Mouse (Mus musculus): ENCODE results near the gene Gpatch3.
A peak's percentile ranks its signal among the peaks of the same experiment; 100 is the strongest.

The Gpatch3 gene

DNA sequence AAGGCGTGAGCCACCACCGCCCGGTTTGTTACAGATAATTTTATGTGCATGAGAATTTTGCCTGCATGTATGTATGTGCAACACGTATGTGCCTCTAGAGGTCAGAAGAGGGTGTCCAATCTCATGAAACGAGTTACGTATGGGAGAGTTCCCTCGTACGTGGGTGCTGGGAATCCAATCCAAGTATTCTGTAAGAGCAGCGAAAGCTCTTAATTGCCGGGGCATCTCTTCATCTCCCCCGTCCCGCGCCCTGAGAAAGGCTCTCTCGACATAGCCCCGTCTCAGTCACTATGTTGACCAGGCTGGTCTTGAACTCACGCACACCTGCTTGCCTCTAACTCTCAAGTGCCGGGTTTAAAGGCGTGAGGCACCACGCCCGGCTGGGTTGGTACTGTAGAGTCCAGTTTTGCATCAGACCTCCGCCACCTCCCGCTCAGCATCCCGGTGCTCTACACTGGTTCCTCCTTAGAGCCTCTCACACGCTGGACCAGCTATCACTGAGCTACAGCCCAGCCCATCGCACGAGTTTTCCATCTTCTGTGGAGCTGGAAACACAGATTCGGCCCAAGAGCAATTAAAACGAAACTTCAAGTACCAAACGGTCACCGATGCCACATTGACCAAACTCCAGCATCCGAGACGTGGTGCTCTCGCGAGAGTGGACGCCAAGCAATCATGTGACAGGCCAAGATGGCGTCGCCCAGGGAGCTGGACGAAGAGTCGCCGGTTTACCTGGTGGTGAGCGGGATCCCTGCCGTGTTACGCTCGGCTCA, at the start of gene Gpatch3:
Gene Gpatch3, plus strand, starts transcription at position 676 of the 773 bp plus-strand sequence.
- peak; percentile 93 for DNase-seq (ENCODE audit: low spot score)

DNA sequence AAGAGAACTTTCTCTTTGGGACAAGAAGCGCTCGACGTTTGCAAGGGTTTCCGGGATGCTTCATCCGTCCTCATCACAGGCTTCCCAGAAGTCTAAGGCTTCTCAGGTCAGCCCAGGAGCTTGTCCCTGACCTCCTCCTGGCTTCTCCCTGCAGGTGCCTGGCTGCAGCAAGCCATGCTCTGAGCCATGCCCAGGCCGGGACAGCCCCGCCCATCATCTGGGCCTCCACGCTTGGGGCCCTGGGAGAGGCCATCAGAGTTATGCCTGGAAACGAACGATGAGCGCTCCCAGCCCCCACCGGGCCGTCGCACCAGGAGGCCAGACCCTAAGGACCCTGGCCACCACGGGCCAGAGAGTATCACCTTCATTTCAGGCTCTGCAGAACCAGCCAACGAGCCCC, 46.8 kb upstream of the Gpatch3 start:
- DNase-seq (ENCODE audit: low spot score) = no peak

GRCm38 (mm10) chr4:133532777-133533176, 41.8 kb upstream of the Gpatch3 start:
- DNase-seq (ENCODE audit: low spot score) = no peak

- no peak for DNase-seq (ENCODE audit: low spot score)
Measured at GRCm38 (mm10) chr4:133536081-133536480, 38.5 kb upstream of the Gpatch3 start.

DNA sequence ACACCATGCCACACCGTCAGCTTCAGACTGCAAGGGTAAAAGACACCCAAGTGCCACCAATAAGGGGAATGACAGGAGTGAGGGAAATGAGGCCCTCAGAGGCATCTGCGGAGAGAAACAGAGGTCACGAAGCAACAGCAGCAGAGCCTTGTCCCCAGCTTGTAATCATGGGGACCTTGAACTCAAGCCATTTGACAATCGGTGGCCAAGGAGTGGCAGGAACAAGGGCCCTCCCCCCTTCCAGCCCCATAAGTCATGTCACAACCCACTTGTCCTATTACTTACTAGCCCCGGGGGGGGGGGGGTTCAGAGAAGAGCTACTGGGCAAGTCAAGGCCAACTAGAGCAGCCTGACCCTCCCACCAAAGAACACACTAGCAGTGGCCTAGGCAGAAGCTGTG, 37.9 kb upstream of the Gpatch3 start:
- DNase-seq (ENCODE audit: low spot score) = no peak

DNA sequence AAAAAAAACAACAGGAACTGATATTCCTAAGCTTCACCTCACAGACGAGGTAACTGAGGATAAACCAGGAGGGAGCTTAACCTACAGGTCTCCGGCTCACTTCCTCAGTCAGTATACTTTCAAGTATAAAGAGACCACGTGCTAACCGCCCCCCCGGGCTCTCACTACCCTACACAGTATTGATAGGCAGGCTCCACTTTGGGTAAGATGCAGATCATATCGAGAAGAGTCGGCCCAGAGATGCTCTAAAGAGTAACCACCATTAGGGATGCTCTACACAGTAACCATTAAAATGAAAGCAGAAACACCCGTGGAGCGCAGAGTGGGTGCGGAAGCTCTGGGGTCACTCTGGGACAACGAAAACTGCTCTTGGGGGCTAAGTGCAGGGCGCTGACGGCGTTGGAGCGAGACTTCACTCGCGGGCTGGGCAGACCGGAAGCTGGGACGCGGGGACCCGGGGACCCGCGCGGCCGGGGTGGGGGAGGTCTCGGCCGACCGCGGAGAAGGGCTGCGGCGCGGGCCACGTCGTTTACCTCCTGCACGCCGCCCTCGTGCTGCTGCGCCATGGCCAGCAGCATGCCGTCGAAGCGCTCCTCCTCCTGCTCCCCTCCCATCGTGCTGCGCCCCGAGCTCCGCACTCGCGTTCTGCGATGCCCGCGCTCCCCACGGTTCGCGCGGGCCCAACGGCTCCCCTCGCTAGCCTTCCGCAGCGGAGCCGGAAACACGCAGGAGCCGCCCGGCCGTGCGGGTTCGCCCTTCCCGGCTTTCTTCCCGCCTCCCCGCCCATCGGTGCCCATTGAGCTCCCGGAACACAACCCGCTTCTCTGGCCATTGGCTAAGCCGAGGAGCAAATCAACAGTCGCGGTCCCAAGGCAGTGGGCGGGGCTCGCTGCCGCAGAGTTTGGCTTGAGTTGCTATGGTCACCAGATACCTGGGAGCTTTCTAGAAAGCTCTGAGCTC, 29.0 kb upstream of the Gpatch3 start, which contains the start of gene Nudc:
Gene Nudc, minus strand, starts transcription at position 725 of the 960 bp plus-strand sequence.
- DNase-seq (ENCODE audit: low spot score) = peak; percentile 96

GRCm38 (mm10) chr4:133552029-133552428, 22.5 kb upstream of the Gpatch3 start:
- no peak for DNase-seq (ENCODE audit: low spot score)

- no peak for DNase-seq (ENCODE audit: low spot score)
Measured at GRCm38 (mm10) chr4:133552768-133553447, 21.6 kb upstream of the Gpatch3 start, which contains the start of gene Nr0b2. Gene Nr0b2, plus strand, starts transcription at chr4:133553376.

DNA sequence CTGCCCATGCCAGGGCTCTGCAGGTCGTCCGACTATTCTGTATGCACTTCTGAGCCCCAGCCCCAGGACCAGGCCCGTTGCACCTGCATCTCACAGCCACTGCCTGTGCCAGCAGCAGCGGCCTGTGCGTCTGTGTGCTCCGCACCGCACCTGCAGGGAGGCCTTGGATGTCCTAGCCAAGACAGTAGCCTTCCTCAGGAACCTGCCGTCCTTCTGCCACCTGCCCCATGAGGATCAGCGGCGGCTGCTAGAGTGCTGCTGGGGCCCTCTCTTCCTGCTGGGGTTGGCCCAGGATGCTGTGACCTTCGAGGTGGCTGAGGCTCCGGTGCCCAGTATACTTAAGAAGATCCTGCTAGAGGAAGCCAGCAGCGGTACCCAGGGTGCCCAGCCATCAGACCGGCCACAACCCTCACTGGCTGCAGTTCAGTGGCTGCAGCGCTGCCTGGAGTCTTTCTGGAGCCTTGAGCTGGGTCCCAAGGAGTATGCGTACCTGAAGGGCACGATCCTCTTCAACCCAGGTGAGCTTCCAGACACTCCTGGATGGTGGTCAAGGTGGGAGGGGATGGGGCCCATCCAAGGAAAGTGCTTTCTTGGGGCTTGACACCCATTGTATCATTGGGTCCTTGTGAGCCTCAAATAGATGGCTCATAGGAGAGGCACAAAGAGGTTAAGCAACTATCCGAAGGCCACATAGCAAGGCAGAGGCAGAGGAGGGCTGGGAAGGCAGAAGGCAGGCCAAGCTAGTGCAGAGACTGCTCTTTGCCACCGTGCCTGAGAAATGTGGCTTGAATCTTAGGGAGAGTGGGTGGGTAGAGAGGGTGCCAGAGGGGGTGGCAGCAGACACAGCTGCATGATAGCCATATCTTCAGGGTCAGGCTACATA, 20.9 kb upstream of the Gpatch3 start:
- DNase-seq (ENCODE audit: low spot score) = no peak

DNA sequence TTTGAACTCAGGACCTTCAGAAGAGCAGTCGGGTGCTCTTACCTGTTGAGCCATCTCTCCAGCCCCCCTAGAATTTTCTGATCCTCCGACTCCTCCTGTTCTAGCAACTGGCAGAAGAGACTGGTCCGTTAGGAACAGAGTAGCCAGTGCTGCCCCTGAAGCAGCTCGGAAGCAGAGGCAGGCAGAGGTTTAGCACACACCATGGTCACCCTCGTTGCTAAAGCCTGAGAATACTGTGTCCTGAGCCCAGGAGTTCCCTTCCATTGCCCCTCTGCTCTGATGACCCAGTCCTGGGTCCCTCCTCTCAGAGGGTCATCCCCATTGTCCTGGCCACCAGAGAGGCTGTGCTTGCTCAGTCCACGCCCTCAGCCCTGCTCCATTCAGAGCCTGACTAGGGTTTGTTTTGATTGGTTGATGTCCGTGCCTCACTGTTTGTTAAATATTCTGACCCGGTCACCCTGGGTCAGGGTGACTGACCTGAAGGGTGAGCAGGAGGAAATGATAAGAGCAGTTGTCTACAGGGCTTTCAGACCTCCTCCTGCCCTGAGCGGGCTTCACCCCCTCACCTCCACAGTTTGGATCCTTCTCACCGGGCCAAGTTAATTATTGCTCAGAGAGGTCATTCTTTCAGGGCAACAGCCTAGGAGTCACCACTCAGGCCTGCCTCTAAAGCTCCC, 17.4 kb upstream of the Gpatch3 start:
- no peak for DNase-seq (ENCODE audit: low spot score)

- no peak for DNase-seq (ENCODE audit: low spot score)
Measured at GRCm38 (mm10) chr4:133559846-133560245, 14.7 kb upstream of the Gpatch3 start.

GRCm38 (mm10) chr4:133561622-133562021, 12.9 kb upstream of the Gpatch3 start:
- no peak for DNase-seq (ENCODE audit: low spot score)

DNA sequence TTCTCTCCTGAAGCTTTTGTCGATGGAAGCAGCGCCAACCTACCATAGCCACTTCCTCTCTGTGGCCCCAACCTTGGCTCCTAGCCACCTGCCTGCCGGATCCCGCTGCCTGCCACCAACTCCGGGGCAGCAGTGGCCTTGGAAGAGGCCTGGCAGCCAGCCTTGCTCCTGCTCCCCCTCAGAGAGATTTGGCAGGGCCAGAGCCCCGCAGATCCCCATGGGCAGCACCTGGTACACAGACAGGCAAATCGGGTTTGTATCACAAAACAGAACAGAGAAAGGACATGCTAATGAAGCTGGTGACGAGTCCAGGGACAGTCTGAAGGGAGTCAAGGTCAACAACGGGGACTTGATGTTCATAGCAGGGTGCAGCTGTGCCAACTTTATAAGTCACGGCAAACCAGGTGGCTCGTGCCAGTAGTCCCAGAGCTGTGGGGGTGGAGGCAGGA, 11.4 kb upstream of the Gpatch3 start:
- DNase-seq (ENCODE audit: low spot score) = no peak

GRCm38 (mm10) chr4:133567251-133567650, 7.3 kb upstream of the Gpatch3 start:
- no peak for DNase-seq (ENCODE audit: low spot score)

- DNase-seq (ENCODE audit: low spot score) = no peak
Measured at GRCm38 (mm10) chr4:133569291-133570065, 5.1 kb upstream of the Gpatch3 start.

DNA sequence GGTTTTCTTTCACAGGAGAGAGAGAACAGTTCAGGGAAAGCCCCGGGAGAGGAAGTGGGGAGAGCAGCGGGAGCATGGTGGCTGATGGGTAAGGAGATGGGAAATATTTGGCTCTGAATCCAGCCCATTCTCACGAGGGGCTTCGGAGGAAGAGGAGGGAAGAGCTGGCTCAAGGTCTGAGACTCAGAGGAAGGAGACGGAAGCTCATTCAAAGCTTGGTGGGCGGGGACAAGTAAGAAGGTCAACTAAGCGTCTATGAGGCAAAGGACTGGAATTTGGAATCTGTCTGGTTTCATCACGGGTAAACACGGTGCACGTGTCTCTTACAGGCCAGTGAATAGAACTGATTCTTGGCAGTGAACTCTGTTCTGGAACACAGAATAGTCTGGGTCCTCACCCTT, 4.5 kb upstream of the Gpatch3 start:
- no peak for DNase-seq (ENCODE audit: low spot score)

- no peak for DNase-seq (ENCODE audit: low spot score)
Measured at GRCm38 (mm10) chr4:133574843-133575202, 278 bp downstream of the Gpatch3 start.

DNA sequence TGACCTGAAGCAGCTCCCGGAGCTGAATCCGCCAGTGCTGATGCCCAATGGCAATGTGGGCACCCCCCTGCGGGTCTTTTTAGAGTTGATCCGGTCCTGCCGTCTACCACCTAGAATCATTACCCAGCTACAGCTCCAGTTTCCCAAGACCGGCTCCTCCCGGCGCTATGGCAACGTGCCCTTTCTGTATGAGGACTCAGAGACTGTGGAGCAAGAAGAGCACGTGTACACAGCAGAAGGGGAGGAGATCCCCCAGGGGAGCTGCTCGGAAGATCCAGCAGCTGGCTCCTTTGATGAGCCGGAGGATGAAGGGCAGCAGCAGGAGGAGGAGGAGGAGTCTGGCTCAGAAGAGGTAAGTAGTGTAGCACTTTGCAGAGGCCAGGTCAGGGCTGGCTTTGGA, 3.4 kb downstream of the Gpatch3 start:
- no peak for DNase-seq (ENCODE audit: low spot score)

DNA sequence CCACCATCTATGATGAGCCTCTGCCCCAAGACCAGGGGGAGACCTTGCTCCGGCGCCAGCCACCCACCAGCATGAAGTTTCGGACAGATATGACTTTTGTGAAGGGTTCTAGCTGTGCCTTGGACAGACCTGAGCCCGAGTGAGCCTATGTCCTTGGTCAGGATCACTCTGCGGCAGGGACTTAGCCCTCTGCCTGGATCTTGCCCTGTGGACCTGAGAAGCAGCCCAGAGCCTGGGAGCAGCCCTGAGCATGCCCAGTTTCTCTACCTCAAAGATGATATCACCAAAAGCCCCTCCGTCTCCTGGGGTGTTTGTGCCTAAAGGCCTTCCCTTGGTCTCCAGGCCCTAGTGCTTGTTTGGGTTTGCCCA, 9.1 kb downstream of the Gpatch3 start:
- no peak for DNase-seq (ENCODE audit: low spot score)
